Mouse (Mus musculus) intestine, embryonic 16.5 days (tissue): Measurements from ENCODE around the gene Desi1. TPM values are rescaled to one million over a fixed set of nuclear protein-coding genes. Genes with fewer than 3 reads are reported as not detected.
"Not testable (repeated sequence)": the region's sequence is repeated elsewhere in the genome, so short reads cannot be mapped to it uniquely, and the experiment has no call there.

Experiments
- ATAC-seq: fragments of 200-750 bp; cut with Nextera tagmentation; 2 replicates; pipeline ENCODE4 v1.8.0; 2017; ENCODE audit warnings: moderate TSS enrichment, moderate library complexity
- H3K27ac ChIP-seq: fragments of 300-500 bp; sonication (generic); 2 replicates; pipeline ENCODE4 v1.5.1; 2014; ENCODE audit warnings: mild to moderate bottlenecking, low read length
- H3K27me3 ChIP-seq: fragments of 300-500 bp; sonication (generic); replicated peaks from 2 replicates; pipeline ENCODE4 v1.6.1; 2014; ENCODE audit warnings: low read length, control low read depth, mixed read lengths; ENCODE audit not compliant: control insufficient read depth, insufficient read depth
- H3K36me3 ChIP-seq: fragments of 300-500 bp; sonication (generic); 2 replicates; pipeline ENCODE4 v1.6.1; 2014; ENCODE audit warnings: low read length, control low read depth; ENCODE audit not compliant: control insufficient read depth, insufficient read depth
- H3K4me1 ChIP-seq: fragments of 300-500 bp; sonication (generic); 2 replicates; pipeline ENCODE4 v1.6.1; 2014; ENCODE audit warnings: low read length, control low read depth, mixed read lengths; ENCODE audit not compliant: control insufficient read depth, insufficient read depth
- H3K4me2 ChIP-seq: fragments of 300-500 bp; sonication (generic); 2 replicates; pipeline ENCODE4 v1.6.1; 2014; ENCODE audit warnings: low read depth, low read length, control low read depth
- H3K4me3 ChIP-seq: fragments of 300-500 bp; sonication (generic); 2 replicates; pipeline ENCODE4 v1.5.1; 2014; ENCODE audit warnings: mild to moderate bottlenecking, low read length
- H3K9ac ChIP-seq: fragments of 300-500 bp; sonication (generic); 2 replicates; pipeline ENCODE4 v1.6.1; 2014; ENCODE audit warnings: low read depth, low read length
- H3K9me3 ChIP-seq: fragments of 300-500 bp; sonication (generic); 2 replicates; pipeline ENCODE4 v1.6.1; 2016; ENCODE audit warnings: low read length, control low read depth; ENCODE audit not compliant: control insufficient read depth
- WGBS: fragments of 180-500 bp; shearing (Covaris S2); extraction: QIAGEN DNeasy Blood & Tissue Kit; methylation state at CpG from one replicate; pipeline ENCODE4 v1.1.7; 2014; 5-methylcytosine and 5-hydroxymethylcytosine counted together
- polyA plus RNA-seq: library from polyadenylated mRNA; unstranded; fragments of >200 nt; fragmentation: Nextera tagmentation; extraction: Ambion mirVana; gene quantifications from 2 replicates; pipeline ENCODE4 v1.2.1, GENCODE M21; 2015

Gene Desi1
- polyA plus RNA-seq, 1 experiment from 2014 or later, result 19.6 TPM

- H3K36me3 ChIP-seq, H3K4me3 ChIP-seq, H3K9me3 ChIP-seq, H3K4me1 ChIP-seq, H3K4me2 ChIP-seq, H3K27ac ChIP-seq, H3K27me3 ChIP-seq, H3K9ac ChIP-seq, ATAC-seq: not testable (repeated sequence)
- 92% methylated on average over 8 of the region's 8 CpGs for WGBS
These were observed 58.5 kb downstream of the Desi1 start for GRCm38 (mm10) chr15:81975156-81975555.

- 94% methylated on average over 4 of the region's 4 CpGs for WGBS
- H3K4me3 ChIP-seq, H3K9ac ChIP-seq, H3K27ac ChIP-seq, H3K9me3 ChIP-seq, H3K4me2 ChIP-seq, H3K27me3 ChIP-seq, H3K36me3 ChIP-seq, H3K4me1 ChIP-seq, ATAC-seq: not testable (repeated sequence)
These were observed 63.2 kb downstream of the Desi1 start for GRCm38 (mm10) chr15:81970498-81970897.

GRCm38 (mm10) chr15:81969635-81970034 is 64.0 kb downstream of the Desi1 start:
- not testable (repeated sequence) for H3K4me3 ChIP-seq, H3K27me3 ChIP-seq
- WGBS, result 82% methylated on average over 6 of the region's 6 CpGs

GRCm38 (mm10) chr15:81969173-81969572 is 64.5 kb downstream of the Desi1 start:
- no peak for ATAC-seq
- no peak overlapping the region for H3K4me2 ChIP-seq
- H3K9me3 ChIP-seq, result no peaks in the 10 kb centered on the region
- no peak overlapping the region for H3K4me3 ChIP-seq
- H3K9ac ChIP-seq, result no peak overlapping the region
- no peaks in the 10 kb centered on the region for H3K36me3 ChIP-seq
- no peaks in the 10 kb centered on the region for H3K4me1 ChIP-seq
- no peak overlapping the region for H3K27ac ChIP-seq
- 59% methylated on average over 7 of the region's 7 CpGs for WGBS
- H3K27me3 ChIP-seq, result no peaks in the 10 kb centered on the region

More at GRCm38 (mm10) chr15:81969635-81970034, 64.0 kb downstream of the Desi1 start:
- H3K36me3 ChIP-seq, H3K9ac ChIP-seq, ATAC-seq, H3K4me2 ChIP-seq, H3K4me1 ChIP-seq, H3K9me3 ChIP-seq, H3K27ac ChIP-seq: not testable (repeated sequence)

- no peak overlapping the region for H3K27ac ChIP-seq
- H3K27me3 ChIP-seq, result no peaks in the 10 kb centered on the region
- WGBS, result 54% methylated on average over 2 of the region's 2 CpGs
- no peak for ATAC-seq
- no peak overlapping the region for H3K4me2 ChIP-seq
- H3K4me1 ChIP-seq, result no peaks in the 10 kb centered on the region
- no peak overlapping the region for H3K9ac ChIP-seq
- H3K9me3 ChIP-seq, result no peaks in the 10 kb centered on the region
- no peaks in the 10 kb centered on the region for H3K36me3 ChIP-seq
- H3K4me3 ChIP-seq, result no peak overlapping the region
These were observed 65.2 kb downstream of the Desi1 start for GRCm38 (mm10) chr15:81968447-81968846.

- no peak overlapping the region for H3K4me3 ChIP-seq
- no peak overlapping the region for H3K9ac ChIP-seq
- no peaks in the 10 kb centered on the region for H3K36me3 ChIP-seq
- H3K27ac ChIP-seq, result no peak overlapping the region
- no peaks in the 10 kb centered on the region for H3K4me1 ChIP-seq
- H3K27me3 ChIP-seq, result no peaks in the 10 kb centered on the region
- ATAC-seq, result no peak
- H3K4me2 ChIP-seq, result no peak overlapping the region
- H3K9me3 ChIP-seq, result no peaks in the 10 kb centered on the region
- WGBS, result 86% methylated on average over 5 of the region's 5 CpGs
These were observed 65.8 kb downstream of the Desi1 start for GRCm38 (mm10) chr15:81967821-81968220.

GRCm38 (mm10) chr15:81966062-81966829 is 67.4 kb downstream of the Desi1 start:
- H3K9ac ChIP-seq, result no peak overlapping the region
- no peak for ATAC-seq
- 78% methylated on average over 13 of the region's 14 CpGs for WGBS

GRCm38 (mm10) chr15:81964980-81965545 is 68.6 kb downstream of the Desi1 start:
- Histone ChIP-seq H3K4me3 (no peak overlapping the region), H3K36me3 (no peaks in the 10 kb centered on the region), H3K27me3 (no peaks in the 10 kb centered on the region), H3K9me3 (no peaks in the 10 kb centered on the region), H3K9ac (no peak overlapping the region), H3K4me1 (no peaks in the 10 kb centered on the region), H3K4me2 (no peak overlapping the region), H3K27ac (no peak overlapping the region)
- no peak for ATAC-seq
- 63% methylated on average over 4 of the region's 4 CpGs for WGBS

More at GRCm38 (mm10) chr15:81966062-81966829, 67.4 kb downstream of the Desi1 start:
- Histone ChIP-seq H3K27me3 (no peaks in the 10 kb centered on the region), H3K4me1 (no peaks in the 10 kb centered on the region), H3K9me3 (no peaks in the 10 kb centered on the region), H3K36me3 (no peaks in the 10 kb centered on the region), H3K4me2 (no peak overlapping the region), H3K4me3 (no peak overlapping the region), H3K27ac (no peak overlapping the region)

- no peak overlapping the region for H3K9ac ChIP-seq
- H3K27me3 ChIP-seq, result no peaks in the 10 kb centered on the region
- WGBS, result 33% methylated on average over 1 of the region's 1 CpGs
- H3K27ac ChIP-seq, result no peak overlapping the region
- H3K4me1 ChIP-seq, result no peaks in the 10 kb centered on the region
- H3K9me3 ChIP-seq, result no peaks in the 10 kb centered on the region
- H3K36me3 ChIP-seq, result no peaks in the 10 kb centered on the region
- no peak overlapping the region for H3K4me2 ChIP-seq
- ATAC-seq, result no peak
- no peak overlapping the region for H3K4me3 ChIP-seq
These were observed 69.4 kb downstream of the Desi1 start for GRCm38 (mm10) chr15:81964262-81964661.
